Mouse (Mus musculus): ENCODE measurements around the gene Gpr149. TPM values are rescaled to one million over a fixed set of nuclear protein-coding genes. Genes with fewer than 3 reads are reported as not detected.

Gene Gpr149
- 0.14 and 0.57 TPM in 2 replicates for polyA plus RNA-seq (2014; fragmentation: Nextera tagmentation; extraction: Ambion mirVana)

GRCm38 (mm10) chr3:62604973-62605372 lies at the start of gene Gpr149:
TSS of gene Gpr149 (minus strand) at chr3:62605140.
- DNase-seq (ENCODE audit: low spot score) = no peak
- Histone ChIP-seq H3K4me3 (ENCODE audit: low read depth, low read length) (peak within 1 kb of the TSS; percentile 48), H3K36me3 (ENCODE audit: control insufficient read depth, insufficient read depth, low read length) (no peaks in the 10 kb centered on the region), H3K4me2 (replicated peaks; ENCODE audit: low read depth, low read length) (peak within 1 kb of the TSS; percentile 89), H3K27me3 (ENCODE audit: control insufficient read depth, insufficient read depth, low read length) (peaks cover 5% of the 10 kb centered on the region), H3K27ac (ENCODE audit: low read depth, low read length) (no peak within 1 kb of the TSS), H3K9me3 (ENCODE audit: control insufficient read depth, low read length) (no peaks in the 10 kb centered on the region), H3K4me1 (replicated peaks; ENCODE audit: control insufficient read depth, insufficient read depth, low read length) (no peaks in the 10 kb centered on the region), H3K9ac (ENCODE audit: low read depth, low read length) (peak within 1 kb of the TSS; percentile 57; the same call in 1 of the 2 replicates)
- WGBS = 81% methylated on average over 1 of the region's 1 CpGs
- ATAC-seq (ENCODE audit: low FRiP score) = no peak

GRCm38 (mm10) chr3:62650551-62650950 lies 45.6 kb upstream of the Gpr149 start:
- Histone ChIP-seq H3K4me2 (replicated peaks; ENCODE audit: low read depth, low read length) (no peak overlapping the region), H3K27ac (ENCODE audit: low read depth, low read length) (no peak overlapping the region), H3K36me3 (ENCODE audit: control insufficient read depth, insufficient read depth, low read length) (no peaks in the 10 kb centered on the region), H3K27me3 (ENCODE audit: control insufficient read depth, insufficient read depth, low read length) (no peaks in the 10 kb centered on the region), H3K4me1 (replicated peaks; ENCODE audit: control insufficient read depth, insufficient read depth, low read length) (no peaks in the 10 kb centered on the region), H3K9me3 (ENCODE audit: control insufficient read depth, low read length) (no peaks in the 10 kb centered on the region), H3K4me3 (ENCODE audit: low read depth, low read length) (no peak overlapping the region), H3K9ac (ENCODE audit: low read depth, low read length) (no peak overlapping the region)
- ATAC-seq (ENCODE audit: low FRiP score) (no peak), DNase-seq (ENCODE audit: low spot score) (no peak)
- 97% methylated on average over 1 of the region's 1 CpGs for WGBS

- DNase-seq (ENCODE audit: low spot score) = no peak
- no peak overlapping the region for H3K4me3 ChIP-seq (ENCODE audit: low read depth, low read length)
- WGBS = 69% methylated on average over 3 of the region's 3 CpGs
- no peaks in the 10 kb centered on the region for H3K27me3 ChIP-seq (ENCODE audit: control insufficient read depth, insufficient read depth, low read length)
- H3K9ac ChIP-seq (ENCODE audit: low read depth, low read length) = no peak overlapping the region
- ATAC-seq (ENCODE audit: low FRiP score) = no peak
- H3K4me2 ChIP-seq (replicated peaks; ENCODE audit: low read depth, low read length) = no peak overlapping the region
- H3K4me1 ChIP-seq (replicated peaks; ENCODE audit: control insufficient read depth, insufficient read depth, low read length) = no peaks in the 10 kb centered on the region
- no peak overlapping the region for H3K27ac ChIP-seq (ENCODE audit: low read depth, low read length)
- H3K36me3 ChIP-seq (ENCODE audit: control insufficient read depth, insufficient read depth, low read length) = no peaks in the 10 kb centered on the region
- no peaks in the 10 kb centered on the region for H3K9me3 ChIP-seq (ENCODE audit: control insufficient read depth, low read length)
Measured at GRCm38 (mm10) chr3:62610861-62611260, 5.9 kb upstream of the Gpr149 start.

- no peak overlapping the region for H3K27ac ChIP-seq (ENCODE audit: low read depth, low read length)
- ATAC-seq (ENCODE audit: low FRiP score) (no peak), DNase-seq (ENCODE audit: low spot score) (no peak)
- H3K36me3 ChIP-seq (ENCODE audit: control insufficient read depth, insufficient read depth, low read length) = no peaks in the 10 kb centered on the region
- no peaks in the 10 kb centered on the region for H3K9me3 ChIP-seq (ENCODE audit: control insufficient read depth, low read length)
- H3K9ac ChIP-seq (ENCODE audit: low read depth, low read length) = no peak overlapping the region
- 89% methylated on average over 2 of the region's 2 CpGs for WGBS
- H3K4me2 ChIP-seq (replicated peaks; ENCODE audit: low read depth, low read length) = no peak overlapping the region
- no peak overlapping the region for H3K4me3 ChIP-seq (ENCODE audit: low read depth, low read length)
- peaks cover 5% of the 10 kb centered on the region for H3K27me3 ChIP-seq (ENCODE audit: control insufficient read depth, insufficient read depth, low read length)
- no peaks in the 10 kb centered on the region for H3K4me1 ChIP-seq (replicated peaks; ENCODE audit: control insufficient read depth, insufficient read depth, low read length)
Measured at GRCm38 (mm10) chr3:62605931-62606330, 991 bp upstream of the Gpr149 start.

- Histone ChIP-seq H3K9ac (ENCODE audit: low read depth, low read length) (peak overlapping the region; percentile 57; the same call in 1 of the 2 replicates), H3K4me2 (replicated peaks; ENCODE audit: low read depth, low read length) (peak overlapping the region; percentile 89), H3K27ac (ENCODE audit: low read depth, low read length) (no peak overlapping the region)
Measured at GRCm38 (mm10) chr3:62604047-62604391, 921 bp downstream of the Gpr149 start.

GRCm38 (mm10) chr3:62603231-62604046 lies 1.5 kb downstream of the Gpr149 start:
- H3K4me1 ChIP-seq (replicated peaks; ENCODE audit: control insufficient read depth, insufficient read depth, low read length) = no peaks in the 10 kb centered on the region
- DNase-seq (ENCODE audit: low spot score) = peak; percentile 60
- no peak overlapping the region for H3K27ac ChIP-seq (ENCODE audit: low read depth, low read length)
- peak overlapping the region; percentile 89 for H3K4me2 ChIP-seq (replicated peaks; ENCODE audit: low read depth, low read length)
- H3K9ac ChIP-seq (ENCODE audit: low read depth, low read length) = peak overlapping the region; percentile 57
- ATAC-seq (ENCODE audit: low FRiP score) = peak; percentile 87
- peak overlapping the region; percentile 48 for H3K4me3 ChIP-seq (ENCODE audit: low read depth, low read length)
- peaks cover 5% of the 10 kb centered on the region for H3K27me3 ChIP-seq (ENCODE audit: control insufficient read depth, insufficient read depth, low read length)
- 1% methylated on average over 40 of the region's 40 CpGs for WGBS
- H3K9me3 ChIP-seq (ENCODE audit: control insufficient read depth, low read length) = no peaks in the 10 kb centered on the region
- no peaks in the 10 kb centered on the region for H3K36me3 ChIP-seq (ENCODE audit: control insufficient read depth, insufficient read depth, low read length)

More at GRCm38 (mm10) chr3:62604047-62604391, 921 bp downstream of the Gpr149 start:
- H3K27me3 ChIP-seq (ENCODE audit: control insufficient read depth, insufficient read depth, low read length) = peaks cover 5% of the 10 kb centered on the region
- ATAC-seq (ENCODE audit: low FRiP score) = peak; percentile 49
- H3K36me3 ChIP-seq (ENCODE audit: control insufficient read depth, insufficient read depth, low read length) = no peaks in the 10 kb centered on the region
- peak overlapping the region; percentile 48 for H3K4me3 ChIP-seq (ENCODE audit: low read depth, low read length)
- DNase-seq (ENCODE audit: low spot score) = no peak
- no peaks in the 10 kb centered on the region for H3K9me3 ChIP-seq (ENCODE audit: control insufficient read depth, low read length)
- no peaks in the 10 kb centered on the region for H3K4me1 ChIP-seq (replicated peaks; ENCODE audit: control insufficient read depth, insufficient read depth, low read length)
- WGBS = 19% methylated on average over 10 of the region's 10 CpGs

GRCm38 (mm10) chr3:62602466-62602865 lies 2.5 kb downstream of the Gpr149 start:
- Histone ChIP-seq H3K9me3 (ENCODE audit: control insufficient read depth, low read length) (no peaks in the 10 kb centered on the region), H3K4me1 (replicated peaks; ENCODE audit: control insufficient read depth, insufficient read depth, low read length) (no peaks in the 10 kb centered on the region), H3K27ac (ENCODE audit: low read depth, low read length) (no peak overlapping the region), H3K9ac (ENCODE audit: low read depth, low read length) (no peak overlapping the region), H3K4me2 (replicated peaks; ENCODE audit: low read depth, low read length) (no peak overlapping the region), H3K4me3 (ENCODE audit: low read depth, low read length) (no peak overlapping the region), H3K27me3 (ENCODE audit: control insufficient read depth, insufficient read depth, low read length) (peaks cover 5% of the 10 kb centered on the region), H3K36me3 (ENCODE audit: control insufficient read depth, insufficient read depth, low read length) (no peaks in the 10 kb centered on the region)
- no peak for DNase-seq (ENCODE audit: low spot score)
- no peak for ATAC-seq (ENCODE audit: low FRiP score)
- 73% methylated on average over 9 of the region's 9 CpGs for WGBS

- Histone ChIP-seq H3K4me1 (replicated peaks; ENCODE audit: control insufficient read depth, insufficient read depth, low read length) (no peaks in the 10 kb centered on the region), H3K27ac (ENCODE audit: low read depth, low read length) (no peak overlapping the region), H3K9ac (ENCODE audit: low read depth, low read length) (no peak overlapping the region), H3K4me2 (replicated peaks; ENCODE audit: low read depth, low read length) (no peak overlapping the region), H3K9me3 (ENCODE audit: control insufficient read depth, low read length) (no peaks in the 10 kb centered on the region), H3K36me3 (ENCODE audit: control insufficient read depth, insufficient read depth, low read length) (no peaks in the 10 kb centered on the region), H3K27me3 (ENCODE audit: control insufficient read depth, insufficient read depth, low read length) (no peaks in the 10 kb centered on the region), H3K4me3 (ENCODE audit: low read depth, low read length) (no peak overlapping the region)
- 26% methylated on average over 7 of the region's 7 CpGs for WGBS
- DNase-seq (ENCODE audit: low spot score) (peak; percentile 69), ATAC-seq (ENCODE audit: low FRiP score) (no peak)
Measured at GRCm38 (mm10) chr3:62594842-62595241, 10.1 kb downstream of the Gpr149 start.

GRCm38 (mm10) chr3:62585072-62585471 lies 19.9 kb downstream of the Gpr149 start:
- no peaks in the 10 kb centered on the region for H3K27me3 ChIP-seq (ENCODE audit: control insufficient read depth, insufficient read depth, low read length)
- 91% methylated on average over 1 of the region's 1 CpGs for WGBS
- no peaks in the 10 kb centered on the region for H3K9me3 ChIP-seq (ENCODE audit: control insufficient read depth, low read length)
- H3K4me3 ChIP-seq (ENCODE audit: low read depth, low read length) = no peak overlapping the region
- H3K4me2 ChIP-seq (replicated peaks; ENCODE audit: low read depth, low read length) = no peak overlapping the region
- no peaks in the 10 kb centered on the region for H3K36me3 ChIP-seq (ENCODE audit: control insufficient read depth, insufficient read depth, low read length)
- no peak overlapping the region for H3K9ac ChIP-seq (ENCODE audit: low read depth, low read length)
- H3K27ac ChIP-seq (ENCODE audit: low read depth, low read length) = no peak overlapping the region
- no peaks in the 10 kb centered on the region for H3K4me1 ChIP-seq (replicated peaks; ENCODE audit: control insufficient read depth, insufficient read depth, low read length)
- no peak for DNase-seq (ENCODE audit: low spot score)
- ATAC-seq (ENCODE audit: low FRiP score) = no peak

Data from hindbrain, embryonic 11.5 days (tissue).